Mouse (Mus musculus): Measurements from ENCODE around the gene Rbfox3. TPM values are rescaled to one million over a fixed set of nuclear protein-coding genes. Genes with fewer than 3 reads are reported as not detected.
A peak's percentile ranks its signal among the peaks of the same experiment; 100 is the strongest.

The Rbfox3 gene
- polyA plus RNA-seq, 1 experiment from 2014 or later: 1.7 TPM

DNA sequence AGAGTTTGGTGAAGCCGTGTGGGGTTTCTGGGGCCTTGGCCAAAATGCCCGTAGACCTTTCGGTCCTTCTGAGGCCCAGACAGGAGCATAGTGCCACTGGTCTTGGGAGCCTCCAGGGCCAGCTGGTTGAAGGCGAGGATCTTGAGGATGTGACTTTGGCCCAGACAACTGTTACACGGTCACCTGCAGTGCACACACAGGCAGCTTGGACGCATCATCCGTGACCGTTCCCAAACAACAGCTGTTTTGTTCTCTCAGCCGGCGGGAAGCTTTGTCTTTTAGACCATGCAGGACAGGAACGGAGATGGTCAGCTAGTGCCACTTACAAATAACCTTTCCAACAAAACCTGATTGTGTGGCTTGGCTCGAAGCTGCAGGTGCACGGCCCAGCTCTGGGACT, 439.7 kb downstream of the Rbfox3 start:
- no peaks in the 10 kb centered on the region for H3K27me3 ChIP-seq (replicated peaks; ENCODE audit: control insufficient read depth, insufficient read depth, low read length)
- no peak for DNase-seq (ENCODE audit: low spot score)
- H3K4me2 ChIP-seq (ENCODE audit: low read length): no peak overlapping the region
- no peak for ATAC-seq (replicated peaks; ENCODE audit: low FRiP score, low TSS enrichment, low read depth)
- H3K9me3 ChIP-seq (ENCODE audit: control insufficient read depth, low read length): no peaks in the 10 kb centered on the region
- peaks cover 8% of the 10 kb centered on the region for H3K4me1 ChIP-seq (replicated peaks; ENCODE audit: control insufficient read depth, insufficient read depth, low read length)
- no peak overlapping the region for H3K27ac ChIP-seq (ENCODE audit: low read depth)
- H3K4me3 ChIP-seq (ENCODE audit: low read depth, low read length): no peak overlapping the region
- no peak overlapping the region for H3K9ac ChIP-seq (ENCODE audit: low read length)
- no peaks in the 10 kb centered on the region for H3K36me3 ChIP-seq (ENCODE audit: control insufficient read depth, insufficient read depth, low read length)
- 85% methylated on average over 13 of the region's 13 CpGs for WGBS

DNA sequence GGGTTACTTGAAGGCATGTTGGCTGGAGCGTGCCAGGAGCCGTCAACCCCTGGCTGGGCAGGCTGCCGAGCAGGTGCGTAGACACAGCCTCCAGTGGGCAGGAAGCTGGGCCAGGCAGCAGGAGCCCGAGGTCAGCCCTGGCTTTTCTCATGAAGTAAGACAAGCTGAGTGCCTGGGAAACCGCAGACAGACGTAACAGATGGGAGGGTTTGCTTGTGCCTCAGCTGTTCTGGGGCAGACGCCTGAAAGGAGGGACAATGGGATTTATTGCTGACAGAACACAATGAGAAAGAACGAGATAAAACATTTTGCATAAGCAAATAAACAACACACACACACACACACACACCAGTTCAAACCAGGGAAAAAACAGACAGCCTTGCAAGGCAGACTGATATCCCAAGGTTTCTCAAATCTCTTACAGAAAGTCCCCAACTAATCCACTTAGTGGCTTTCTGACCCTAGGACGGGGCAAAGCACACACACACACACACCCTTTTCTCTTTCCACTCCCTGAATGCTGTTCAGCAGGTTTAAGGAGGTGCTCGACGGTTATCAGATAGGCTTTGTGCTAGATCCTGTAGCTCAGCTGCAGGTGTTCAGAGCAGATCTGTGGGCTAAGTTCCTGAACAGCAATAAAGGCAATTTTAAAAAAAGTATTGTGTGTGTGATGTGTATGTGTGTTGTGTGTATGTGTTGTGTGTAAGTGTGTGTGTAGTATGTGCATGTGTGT, 441.0 kb downstream of the Rbfox3 start:
- ATAC-seq (replicated peaks; ENCODE audit: low FRiP score, low TSS enrichment, low read depth) (peak; percentile 65), DNase-seq (ENCODE audit: low spot score) (peak; percentile 73)
- Histone ChIP-seq H3K4me1 (replicated peaks; ENCODE audit: control insufficient read depth, insufficient read depth, low read length) (peaks cover 8% of the 10 kb centered on the region), H3K9me3 (ENCODE audit: control insufficient read depth, low read length) (no peaks in the 10 kb centered on the region), H3K36me3 (ENCODE audit: control insufficient read depth, insufficient read depth, low read length) (no peaks in the 10 kb centered on the region), H3K4me2 (ENCODE audit: low read length) (0 out of 2 replicates have a peak overlapping the region, but pooled peaks have one; percentile 3), H3K27ac (ENCODE audit: low read depth) (peak overlapping the region; percentile 88), H3K9ac (ENCODE audit: low read length) (no peak overlapping the region), H3K4me3 (ENCODE audit: low read depth, low read length) (no peak overlapping the region), H3K27me3 (replicated peaks; ENCODE audit: control insufficient read depth, insufficient read depth, low read length) (no peaks in the 10 kb centered on the region)
- 7% methylated on average over 12 of the region's 12 CpGs for WGBS

GRCm38 (mm10) chr11:118469509-118470160, 441.8 kb downstream of the Rbfox3 start:
- Histone ChIP-seq H3K4me1 (replicated peaks; ENCODE audit: control insufficient read depth, insufficient read depth, low read length) (peaks cover 8% of the 10 kb centered on the region), H3K9me3 (ENCODE audit: control insufficient read depth, low read length) (no peaks in the 10 kb centered on the region), H3K4me2 (ENCODE audit: low read length) (0 out of 2 replicates have a peak overlapping the region, but pooled peaks have one; percentile 3), H3K9ac (ENCODE audit: low read length) (no peak overlapping the region), H3K36me3 (ENCODE audit: control insufficient read depth, insufficient read depth, low read length) (no peaks in the 10 kb centered on the region), H3K4me3 (ENCODE audit: low read depth, low read length) (no peak overlapping the region), H3K27ac (ENCODE audit: low read depth) (peak overlapping the region; percentile 88), H3K27me3 (replicated peaks; ENCODE audit: control insufficient read depth, insufficient read depth, low read length) (no peaks in the 10 kb centered on the region)
- ATAC-seq (replicated peaks; ENCODE audit: low FRiP score, low TSS enrichment, low read depth) (peak; percentile 32; the same call in 1 of the 2 replicates), DNase-seq (ENCODE audit: low spot score) (no peak)
- 69% methylated on average over 10 of the region's 10 CpGs for whole genome bisulfite sequencing

DNA sequence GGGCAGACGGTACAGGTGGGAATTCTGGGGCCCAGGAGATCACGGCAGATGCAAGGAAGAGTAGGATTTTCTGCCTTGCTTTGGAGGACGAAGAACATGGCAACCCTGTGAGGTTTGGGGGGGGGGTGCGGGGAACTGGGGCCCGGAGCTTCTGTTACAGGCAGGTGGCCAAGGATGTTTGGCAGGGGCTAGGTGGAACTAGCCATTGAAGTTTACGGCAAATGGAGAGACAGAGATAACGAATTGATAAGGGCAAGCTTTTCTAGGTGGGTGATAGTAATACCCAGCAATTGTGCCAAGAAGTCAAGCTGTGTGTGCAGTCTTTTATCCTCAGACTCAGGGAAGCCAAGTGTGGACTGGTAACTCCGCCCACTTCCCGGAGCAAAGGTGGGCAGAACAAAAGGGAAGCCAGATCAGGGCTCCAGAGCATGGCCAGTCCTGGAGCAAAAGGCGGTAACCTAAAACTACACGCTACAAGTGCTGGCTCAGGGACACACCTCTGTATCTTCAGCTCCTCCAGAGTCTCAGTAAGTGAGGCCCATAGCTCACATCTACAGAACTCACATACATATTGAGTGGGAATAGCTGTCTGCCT, 443.9 kb downstream of the Rbfox3 start:
- Histone ChIP-seq H3K4me1 (replicated peaks; ENCODE audit: control insufficient read depth, insufficient read depth, low read length) (peaks cover 8% of the 10 kb centered on the region), H3K36me3 (ENCODE audit: control insufficient read depth, insufficient read depth, low read length) (no peaks in the 10 kb centered on the region), H3K27ac (ENCODE audit: low read depth) (no peak overlapping the region), H3K9ac (ENCODE audit: low read length) (no peak overlapping the region), H3K27me3 (replicated peaks; ENCODE audit: control insufficient read depth, insufficient read depth, low read length) (no peaks in the 10 kb centered on the region), H3K4me2 (ENCODE audit: low read length) (no peak overlapping the region), H3K9me3 (ENCODE audit: control insufficient read depth, low read length) (no peaks in the 10 kb centered on the region), H3K4me3 (ENCODE audit: low read depth, low read length) (no peak overlapping the region)
- ATAC-seq (replicated peaks; ENCODE audit: low FRiP score, low TSS enrichment, low read depth) (no peak), DNase-seq (ENCODE audit: low spot score) (no peak)
- WGBS: 60% methylated on average over 11 of the region's 11 CpGs

DNA sequence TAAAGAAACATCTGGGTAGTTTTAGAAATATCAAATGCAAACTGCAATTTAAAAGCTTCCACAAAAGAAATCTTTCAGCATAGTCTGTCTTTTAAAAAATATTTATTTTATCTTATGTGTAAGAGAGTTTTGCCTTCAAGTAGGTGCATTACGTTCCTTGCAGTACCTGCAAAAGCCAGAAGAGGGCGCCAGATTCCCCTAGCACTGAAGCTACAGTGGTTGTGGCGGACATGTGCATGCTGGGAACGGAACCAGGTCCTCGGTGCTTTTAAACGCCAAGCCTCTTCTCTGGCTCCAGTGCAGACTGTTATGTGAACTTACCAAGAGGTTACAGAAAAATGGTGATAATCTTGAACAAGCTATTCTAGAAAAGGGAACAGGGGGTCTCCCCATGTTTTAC, 451.1 kb downstream of the Rbfox3 start:
- no peak overlapping the region for H3K4me3 ChIP-seq (ENCODE audit: low read depth, low read length)
- H3K36me3 ChIP-seq (ENCODE audit: control insufficient read depth, insufficient read depth, low read length): no peaks in the 10 kb centered on the region
- H3K9ac ChIP-seq (ENCODE audit: low read length): no peak overlapping the region
- no peaks in the 10 kb centered on the region for H3K27me3 ChIP-seq (replicated peaks; ENCODE audit: control insufficient read depth, insufficient read depth, low read length)
- ATAC-seq (replicated peaks; ENCODE audit: low FRiP score, low TSS enrichment, low read depth) (no peak), DNase-seq (ENCODE audit: low spot score) (peak; percentile 67)
- H3K4me1 ChIP-seq (replicated peaks; ENCODE audit: control insufficient read depth, insufficient read depth, low read length): 0 out of 2 replicates have a peak, but pooled peaks cover 4% of the 10 kb centered on the region
- 70% methylated on average over 6 of the region's 6 CpGs for WGBS
- H3K9me3 ChIP-seq (ENCODE audit: control insufficient read depth, low read length): no peaks in the 10 kb centered on the region
- H3K4me2 ChIP-seq (ENCODE audit: low read length): no peak overlapping the region
- H3K27ac ChIP-seq (ENCODE audit: low read depth): no peak overlapping the region

- no peak overlapping the region for H3K4me3 ChIP-seq (ENCODE audit: low read depth, low read length)
- WGBS: 48% methylated on average over 4 of the region's 4 CpGs
- H3K4me1 ChIP-seq (replicated peaks; ENCODE audit: control insufficient read depth, insufficient read depth, low read length): 0 out of 2 replicates have a peak, but pooled peaks cover 4% of the 10 kb centered on the region
- ATAC-seq (replicated peaks; ENCODE audit: low FRiP score, low TSS enrichment, low read depth) (no peak), DNase-seq (ENCODE audit: low spot score) (no peak)
- no peaks in the 10 kb centered on the region for H3K9me3 ChIP-seq (ENCODE audit: control insufficient read depth, low read length)
- H3K27ac ChIP-seq (ENCODE audit: low read depth): 0 out of 2 replicates have a peak overlapping the region, but pooled peaks have one; percentile 1
- H3K36me3 ChIP-seq (ENCODE audit: control insufficient read depth, insufficient read depth, low read length): no peaks in the 10 kb centered on the region
- H3K27me3 ChIP-seq (replicated peaks; ENCODE audit: control insufficient read depth, insufficient read depth, low read length): no peaks in the 10 kb centered on the region
- H3K4me2 ChIP-seq (ENCODE audit: low read length): no peak overlapping the region
- no peak overlapping the region for H3K9ac ChIP-seq (ENCODE audit: low read length)
Measured at GRCm38 (mm10) chr11:118459536-118459935, 451.9 kb downstream of the Rbfox3 start.

DNA sequence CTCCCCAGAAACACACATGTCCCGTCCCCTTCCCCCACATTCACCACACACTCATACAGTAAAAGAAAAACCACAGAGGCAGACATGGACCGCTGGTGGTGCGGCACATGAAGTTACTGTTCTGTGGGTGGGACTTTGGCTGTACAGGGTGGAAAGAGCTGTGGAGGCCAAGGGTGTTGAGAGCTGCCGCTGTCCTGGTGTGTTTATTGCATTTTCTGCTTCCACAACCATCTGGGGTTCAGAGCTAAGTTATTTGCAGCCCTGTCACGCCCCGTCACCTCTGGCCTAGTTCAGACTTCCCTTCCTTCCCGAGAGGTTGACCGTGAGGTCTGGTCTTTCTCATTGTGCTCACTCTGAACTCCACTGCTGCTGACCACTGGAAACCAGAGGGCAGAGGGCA, 452.3 kb downstream of the Rbfox3 start:
- H3K4me1 ChIP-seq (replicated peaks; ENCODE audit: control insufficient read depth, insufficient read depth, low read length): 0 out of 2 replicates have a peak, but pooled peaks cover 4% of the 10 kb centered on the region
- no peaks in the 10 kb centered on the region for H3K27me3 ChIP-seq (replicated peaks; ENCODE audit: control insufficient read depth, insufficient read depth, low read length)
- H3K9me3 ChIP-seq (ENCODE audit: control insufficient read depth, low read length): no peaks in the 10 kb centered on the region
- 18% methylated on average over 8 of the region's 8 CpGs for WGBS
- H3K4me2 ChIP-seq (ENCODE audit: low read length): no peak overlapping the region
- no peak overlapping the region for H3K4me3 ChIP-seq (ENCODE audit: low read depth, low read length)
- no peaks in the 10 kb centered on the region for H3K36me3 ChIP-seq (ENCODE audit: control insufficient read depth, insufficient read depth, low read length)
- 0 out of 2 replicates have a peak overlapping the region, but pooled peaks have one; percentile 1 for H3K27ac ChIP-seq (ENCODE audit: low read depth)
- DNase-seq (ENCODE audit: low spot score) (no peak), ATAC-seq (replicated peaks; ENCODE audit: low FRiP score, low TSS enrichment, low read depth) (no peak)
- no peak overlapping the region for H3K9ac ChIP-seq (ENCODE audit: low read length)

- no peak for ATAC-seq (replicated peaks; ENCODE audit: low FRiP score, low TSS enrichment, low read depth)
- 0 out of 2 replicates have a peak, but pooled peaks cover 4% of the 10 kb centered on the region for H3K4me1 ChIP-seq (replicated peaks; ENCODE audit: control insufficient read depth, insufficient read depth, low read length)
- DNase-seq (ENCODE audit: low spot score): no peak
- no peak overlapping the region for H3K27ac ChIP-seq (ENCODE audit: low read depth)
- no peaks in the 10 kb centered on the region for H3K9me3 ChIP-seq (ENCODE audit: control insufficient read depth, low read length)
- no peaks in the 10 kb centered on the region for H3K27me3 ChIP-seq (replicated peaks; ENCODE audit: control insufficient read depth, insufficient read depth, low read length)
- H3K4me2 ChIP-seq (ENCODE audit: low read length): no peak overlapping the region
- no peak overlapping the region for H3K9ac ChIP-seq (ENCODE audit: low read length)
- H3K4me3 ChIP-seq (ENCODE audit: low read depth, low read length): no peak overlapping the region
- H3K36me3 ChIP-seq (ENCODE audit: control insufficient read depth, insufficient read depth, low read length): no peaks in the 10 kb centered on the region
- 73% methylated on average over 11 of the region's 11 CpGs for WGBS
Measured at GRCm38 (mm10) chr11:118456937-118457336, 454.5 kb downstream of the Rbfox3 start.

Data from intestine, embryonic 14.5 days (tissue).